Mouse (Mus musculus) heart, embryonic 10.5 days (tissue): ENCODE data around the gene Ap1s1. TPM values are rescaled to one million over a fixed set of nuclear protein-coding genes. Genes with fewer than 3 reads are reported as not detected.
A peak's percentile ranks its signal among the peaks of the same experiment; 100 is the strongest.

Experiments
- DNase-seq: peaks from one replicate; pipeline ENCODE4 v3.0.0-alpha.2; 2017; ENCODE audit warnings: low spot score
- H3K27ac ChIP-seq: fragments of 300-500 bp; sonication (generic); 2 replicates; pipeline ENCODE4 v1.5.1; 2016; ENCODE audit warnings: mild to moderate bottlenecking
- H3K27me3 ChIP-seq: fragments of 300-500 bp; sonication (generic); 2 replicates; pipeline ENCODE4 v1.6.1; 2016; ENCODE audit warnings: mild to moderate bottlenecking; ENCODE audit not compliant: poor library complexity, insufficient read depth, severe bottlenecking
- H3K36me3 ChIP-seq: fragments of 300-500 bp; sonication (generic); 2 replicates; pipeline ENCODE4 v1.6.1; 2016; ENCODE audit warnings: mild to moderate bottlenecking, moderate library complexity
- H3K4me1 ChIP-seq: fragments of 300-500 bp; sonication (generic); 2 replicates; pipeline ENCODE4 v1.6.1; 2016; ENCODE audit warnings: mild to moderate bottlenecking
- H3K4me3 ChIP-seq: fragments of 300-500 bp; sonication (generic); 2 replicates; pipeline ENCODE4 v1.5.1; 2016; ENCODE audit warnings: mild to moderate bottlenecking, moderate library complexity
- H3K9me3 ChIP-seq: fragments of 300-500 bp; sonication (generic); 2 replicates; pipeline ENCODE4 v1.6.1; 2016; ENCODE audit warnings: mild to moderate bottlenecking, moderate library complexity
- WGBS: fragments of 180-500 bp; shearing (Covaris S2); methylation state at CpG from one replicate; pipeline ENCODE4 v1.1.7; 2016; 5-methylcytosine and 5-hydroxymethylcytosine counted together
- polyA plus RNA-seq: library from polyadenylated mRNA; unstranded; fragments of >200 nt; fragmentation: Nextera tagmentation; extraction: Ambion mirVana; gene quantifications from 2 replicates; pipeline ENCODE4 v1.2.1, GENCODE M21; 2016

The Ap1s1 gene
- polyA plus RNA-seq, 1 experiment from 2014 or later, result 178 TPM

- peaks cover 81% of the 10 kb centered on the region for H3K4me1 ChIP-seq
- no peaks in the 10 kb centered on the region for H3K27me3 ChIP-seq
- H3K4me3 ChIP-seq, result peak overlapping the region; percentile 29
- peak overlapping the region; percentile 92 for H3K27ac ChIP-seq
- no peaks in the 10 kb centered on the region for H3K9me3 ChIP-seq
- no peak for DNase-seq
- no peaks in the 10 kb centered on the region for H3K36me3 ChIP-seq
- 11% methylated on average over 12 of the region's 12 CpGs for whole genome bisulfite sequencing
These were observed 30.4 kb upstream of the Ap1s1 start for GRCm38 (mm10) chr5:137076191-137076930.

GRCm38 (mm10) chr5:137075726-137076125 lies 29.8 kb upstream of the Ap1s1 start:
- peaks cover 76% of the 10 kb centered on the region for H3K4me1 ChIP-seq

GRCm38 (mm10) chr5:137074191-137074651 lies 28.3 kb upstream of the Ap1s1 start:
- no peak for DNase-seq
- Histone ChIP-seq H3K4me3 (no peak overlapping the region), H3K9me3 (no peaks in the 10 kb centered on the region), H3K27ac (peak overlapping the region; percentile 77), H3K36me3 (no peaks in the 10 kb centered on the region), H3K27me3 (no peaks in the 10 kb centered on the region), H3K4me1 (peaks cover 62% of the 10 kb centered on the region)
- WGBS, result 26% methylated on average over 6 of the region's 6 CpGs

More at GRCm38 (mm10) chr5:137075726-137076125, 29.8 kb upstream of the Ap1s1 start:
- Histone ChIP-seq H3K27ac (peak overlapping the region; percentile 92), H3K9me3 (no peaks in the 10 kb centered on the region), H3K4me3 (no peak overlapping the region), H3K27me3 (no peaks in the 10 kb centered on the region), H3K36me3 (no peaks in the 10 kb centered on the region)
- 44% methylated on average over 6 of the region's 6 CpGs for WGBS
- DNase-seq, result no peak

- H3K4me1 ChIP-seq, result peaks cover 51% of the 10 kb centered on the region
- H3K27me3 ChIP-seq, result no peaks in the 10 kb centered on the region
- H3K4me3 ChIP-seq, result no peak overlapping the region
- DNase-seq, result no peak
- no peaks in the 10 kb centered on the region for H3K36me3 ChIP-seq
- H3K27ac ChIP-seq, result peak overlapping the region; percentile 80
- H3K9me3 ChIP-seq, result no peaks in the 10 kb centered on the region
- 91% methylated on average over 8 of the region's 8 CpGs for WGBS
These were observed 27.2 kb upstream of the Ap1s1 start for GRCm38 (mm10) chr5:137073141-137073540.

- peak; percentile 92 for DNase-seq
- H3K27me3 ChIP-seq, result no peaks in the 10 kb centered on the region
- 20% methylated on average over 23 of the region's 23 CpGs for WGBS
- no peaks in the 10 kb centered on the region for H3K9me3 ChIP-seq
- peak within 1 kb of the TSS; percentile 50 for H3K4me3 ChIP-seq
- H3K27ac ChIP-seq, result peak within 1 kb of the TSS; percentile 80
- 0 out of 2 replicates have a peak, but pooled peaks cover 2% of the 10 kb centered on the region for H3K36me3 ChIP-seq
- peaks cover 45% of the 10 kb centered on the region for H3K4me1 ChIP-seq
These were observed 26.4 kb upstream of the Ap1s1 start, which contains the start of gene Serpine1 for GRCm38 (mm10) chr5:137072079-137072960. Serpine1 (minus strand) TSS chr5:137072268.

- no peak overlapping the region for H3K27ac ChIP-seq
- H3K9me3 ChIP-seq, result no peaks in the 10 kb centered on the region
- no peak overlapping the region; the same call in 1 of the 2 replicates for H3K4me3 ChIP-seq
- WGBS, result 82% methylated on average over 19 of the region's 19 CpGs
- 0 out of 2 replicates have a peak, but pooled peaks cover 2% of the 10 kb centered on the region for H3K36me3 ChIP-seq
- H3K4me1 ChIP-seq, result peaks cover 32% of the 10 kb centered on the region
- H3K27me3 ChIP-seq, result no peaks in the 10 kb centered on the region
- no peak for DNase-seq
These were observed 25.1 kb upstream of the Ap1s1 start for GRCm38 (mm10) chr5:137070881-137071605.

GRCm38 (mm10) chr5:137068711-137069110 lies 22.8 kb upstream of the Ap1s1 start:
- Histone ChIP-seq H3K27ac (no peak overlapping the region), H3K4me1 (peaks cover 13% of the 10 kb centered on the region), H3K9me3 (no peaks in the 10 kb centered on the region), H3K36me3 (0 out of 2 replicates have a peak, but pooled peaks cover 2% of the 10 kb centered on the region), H3K4me3 (no peak overlapping the region), H3K27me3 (peaks cover 5% of the 10 kb centered on the region; the same call in 1 of the 2 replicates)
- WGBS, result 72% methylated on average over 4 of the region's 4 CpGs
- DNase-seq, result no peak

GRCm38 (mm10) chr5:137065923-137066322 lies 20.0 kb upstream of the Ap1s1 start:
- Histone ChIP-seq H3K27me3 (peaks cover 5% of the 10 kb centered on the region; the same call in 1 of the 2 replicates), H3K36me3 (0 out of 2 replicates have a peak, but pooled peaks cover 2% of the 10 kb centered on the region), H3K27ac (no peak overlapping the region), H3K4me1 (0 out of 2 replicates have a peak, but pooled peaks cover 5% of the 10 kb centered on the region), H3K4me3 (no peak overlapping the region), H3K9me3 (no peaks in the 10 kb centered on the region)
- 76% methylated on average over 8 of the region's 8 CpGs for WGBS
- DNase-seq, result no peak

GRCm38 (mm10) chr5:137065454-137065853 lies 19.5 kb upstream of the Ap1s1 start:
- WGBS, result 65% methylated on average over 6 of the region's 6 CpGs
- Histone ChIP-seq H3K27me3 (peaks cover 5% of the 10 kb centered on the region; the same call in 1 of the 2 replicates), H3K4me1 (0 out of 2 replicates have a peak, but pooled peaks cover 5% of the 10 kb centered on the region), H3K4me3 (no peak overlapping the region), H3K36me3 (0 out of 2 replicates have a peak, but pooled peaks cover 2% of the 10 kb centered on the region), H3K9me3 (no peaks in the 10 kb centered on the region), H3K27ac (no peak overlapping the region)
- no peak for DNase-seq

- 0 out of 2 replicates have a peak, but pooled peaks cover 1% of the 10 kb centered on the region for H3K36me3 ChIP-seq
- H3K4me3 ChIP-seq, result no peak overlapping the region
- H3K9me3 ChIP-seq, result no peaks in the 10 kb centered on the region
- 80% methylated on average over 5 of the region's 5 CpGs for WGBS
- no peak for DNase-seq
- no peak overlapping the region for H3K27ac ChIP-seq
- peaks cover 5% of the 10 kb centered on the region; the same call in 1 of the 2 replicates for H3K27me3 ChIP-seq
- 0 out of 2 replicates have a peak, but pooled peaks cover 5% of the 10 kb centered on the region for H3K4me1 ChIP-seq
These were observed 16.7 kb upstream of the Ap1s1 start for GRCm38 (mm10) chr5:137062601-137063000.

- H3K27ac ChIP-seq, result no peak overlapping the region
- no peak for DNase-seq
- WGBS, result 23% methylated on average over 11 of the region's 12 CpGs
These were observed 16.0 kb upstream of the Ap1s1 start for GRCm38 (mm10) chr5:137061809-137062481.

More at GRCm38 (mm10) chr5:137061809-137062481, 16.0 kb upstream of the Ap1s1 start:
- 0 out of 2 replicates have a peak, but pooled peaks cover 5% of the 10 kb centered on the region for H3K4me1 ChIP-seq
- no peaks in the 10 kb centered on the region for H3K9me3 ChIP-seq
- H3K4me3 ChIP-seq, result no peak overlapping the region
- H3K36me3 ChIP-seq, result no peaks in the 10 kb centered on the region
- peaks cover 5% of the 10 kb centered on the region; the same call in 1 of the 2 replicates for H3K27me3 ChIP-seq
